Mouse (Mus musculus) adrenal gland, adult (tissue): ENCODE results near the gene Sept6.

Experiments
- DNase-seq, 2 experiments: peaks; one replicate each; pipeline ENCODE4 v3.0.0; 2022 to 2023; ENCODE audit warnings: low spot score in 1 of 2; ENCODE audit not compliant: inconsistent age in 2 of 2

The Sept6 gene

DNA sequence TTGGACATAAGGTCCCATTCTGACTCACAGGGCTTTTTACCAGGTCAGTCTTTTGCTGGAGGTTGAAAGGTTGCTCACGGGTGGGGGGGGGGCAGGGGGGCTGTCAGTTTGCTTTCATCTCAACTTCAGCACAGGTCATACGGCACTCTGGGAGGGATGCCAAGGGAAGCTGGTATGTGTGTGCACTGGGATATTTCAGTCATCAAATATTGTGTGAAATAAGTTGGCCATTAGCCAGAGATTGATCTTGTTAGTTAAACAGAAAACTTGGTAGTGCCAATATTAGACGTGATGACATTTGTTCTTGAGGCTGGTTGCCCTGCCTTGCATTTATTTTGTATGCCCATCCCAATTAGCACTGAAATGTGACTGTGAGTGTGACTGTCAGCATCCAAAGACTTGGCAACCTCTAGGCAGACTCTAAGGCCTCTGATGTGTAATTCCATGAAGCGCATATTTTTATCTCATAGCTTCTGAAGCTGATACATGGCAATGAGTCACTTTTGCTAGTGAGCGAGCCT is 18.6 kb downstream of the Sept6 start:
- DNase-seq, result peak; percentile 34 to 74

DNA sequence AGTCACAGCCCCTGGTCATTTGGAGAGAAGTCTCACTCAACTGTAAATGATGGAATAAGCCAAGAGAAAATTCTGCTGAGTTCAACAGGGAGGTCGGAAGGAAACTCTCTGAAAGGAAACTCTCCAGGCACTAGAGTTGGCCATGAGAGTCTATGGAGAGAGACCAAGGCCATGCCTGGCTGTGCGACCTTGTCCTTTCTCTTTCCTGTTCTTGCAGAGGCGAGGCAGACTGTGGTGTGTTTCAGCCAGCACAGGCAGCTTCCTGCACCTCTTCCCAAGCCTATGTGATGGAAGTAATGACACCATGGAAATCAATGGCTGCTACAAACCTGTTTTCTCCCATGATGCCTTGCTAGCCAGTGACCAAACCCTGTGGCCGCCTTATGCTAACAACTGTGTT is 20.4 kb downstream of the Sept6 start:
- DNase-seq, result peak; percentile 66 to 85

DNA sequence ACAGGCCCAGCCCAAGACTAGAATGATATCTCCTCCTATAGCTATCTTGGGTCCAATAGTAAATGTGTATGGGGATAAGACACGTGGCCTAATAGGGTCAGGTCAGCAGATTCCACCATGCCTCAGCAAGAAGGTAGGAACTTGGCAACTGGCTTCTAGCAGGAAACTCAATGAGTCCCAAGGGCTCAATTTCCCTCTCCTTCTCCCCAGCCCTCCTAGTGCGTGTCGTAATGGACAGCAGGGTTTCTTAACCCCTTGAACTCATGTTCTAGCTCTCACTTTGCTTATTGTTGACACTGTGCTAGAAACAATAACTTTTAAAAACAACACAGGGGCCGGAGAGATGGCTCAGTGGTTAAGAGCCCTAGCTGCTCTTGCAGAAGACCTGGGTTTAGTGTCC is 22.1 kb downstream of the Sept6 start:
- no peak for DNase-seq

DNA sequence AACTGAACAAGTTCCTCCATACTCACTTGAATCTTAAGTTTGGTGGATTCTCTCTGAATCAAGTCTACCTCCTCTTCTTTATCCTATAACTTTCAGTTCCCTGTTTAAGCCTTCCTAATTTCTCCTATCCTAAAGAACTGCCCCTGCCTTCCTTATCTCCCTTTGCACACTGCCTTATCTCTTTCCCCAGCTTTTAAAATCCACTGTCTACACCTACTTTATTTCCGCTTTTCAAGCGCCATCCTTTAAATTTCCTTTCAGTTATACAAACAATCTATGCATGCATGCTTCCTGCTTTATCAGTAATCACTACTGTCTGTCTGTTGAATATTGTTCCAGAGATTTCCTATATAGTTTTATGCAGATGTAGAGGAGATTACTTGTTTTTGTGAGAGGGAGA is 34.9 kb downstream of the Sept6 start:
- no peak for DNase-seq

DNA sequence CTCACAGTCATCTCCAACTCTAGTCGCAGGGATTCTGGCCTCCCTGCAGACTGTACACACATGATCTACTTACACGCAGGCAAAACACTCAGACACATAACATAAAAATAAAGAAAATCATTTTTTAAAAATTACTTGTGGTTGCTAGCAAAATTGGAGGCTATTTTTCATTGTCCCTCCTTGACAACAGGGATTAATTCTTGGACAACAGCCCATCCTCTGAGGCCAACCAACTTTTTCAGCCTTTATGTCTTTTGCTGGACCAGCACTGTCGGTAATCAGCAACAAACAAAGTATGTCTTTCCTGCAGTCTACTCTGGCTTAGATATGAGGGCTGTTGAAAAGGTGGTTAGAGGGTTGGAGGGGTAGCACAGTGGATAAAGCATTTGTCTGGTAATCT is 50.5 kb downstream of the Sept6 start:
- no peak for DNase-seq

DNA sequence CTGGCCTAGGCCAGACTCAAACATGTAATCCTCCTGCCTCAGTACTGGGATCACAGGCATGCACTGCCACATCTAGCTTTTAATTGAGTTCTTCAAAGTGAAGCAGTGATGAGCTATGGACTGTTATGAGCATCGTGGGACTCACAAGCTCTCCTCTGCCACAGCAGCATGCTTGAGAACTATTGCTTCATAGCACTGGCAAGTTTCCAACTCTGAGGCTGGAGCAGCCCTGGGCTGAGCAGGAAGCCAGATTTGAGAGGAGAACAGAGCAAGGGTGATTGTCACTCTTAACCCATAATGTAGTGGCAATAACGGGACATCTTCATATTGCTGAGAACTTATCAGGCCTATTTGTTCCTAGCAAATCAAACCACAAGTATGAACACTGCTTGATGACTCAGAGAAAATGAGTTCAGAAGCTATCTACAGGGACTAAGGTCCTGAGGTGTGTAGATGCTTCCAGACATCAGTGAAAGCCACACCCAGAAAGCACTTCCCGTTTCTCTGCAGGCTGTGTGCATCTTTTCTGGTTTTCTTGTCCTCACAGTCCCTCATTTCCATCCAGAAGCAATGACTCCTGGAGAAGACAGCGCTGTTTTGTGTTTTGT is 51.7 kb downstream of the Sept6 start:
- DNase-seq, result peak; percentile 49 to 87

DNA sequence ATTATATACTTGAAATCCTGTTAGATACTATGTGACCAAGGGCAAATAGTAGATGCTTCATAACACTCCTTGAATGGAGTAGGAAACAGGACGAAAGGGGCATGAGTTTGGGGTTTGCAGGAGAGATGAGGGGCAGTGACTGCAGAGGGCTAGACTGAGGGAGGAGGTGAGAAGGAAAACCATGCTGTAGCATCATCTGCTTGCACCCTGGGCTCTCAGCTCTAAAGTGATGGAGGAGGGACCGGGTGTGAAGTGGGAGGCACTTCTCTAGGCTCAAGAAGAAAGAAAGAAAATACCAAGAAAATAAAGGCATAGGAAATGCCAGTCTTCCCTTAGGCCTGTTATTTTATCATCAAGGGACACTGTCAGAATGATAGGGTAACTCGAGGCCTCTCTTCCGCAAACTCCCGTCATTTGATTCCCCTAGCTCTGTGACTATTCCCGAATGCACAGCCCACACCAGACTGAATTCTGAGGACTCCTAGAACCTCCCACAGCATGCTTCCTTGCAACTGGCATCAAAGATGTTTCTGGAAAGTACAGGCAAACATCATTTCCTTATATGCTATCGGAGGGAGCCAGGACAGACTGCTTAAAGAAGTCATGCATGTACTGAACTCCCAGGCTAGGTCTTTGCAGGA is 56.1 kb downstream of the Sept6 start:
- DNase-seq, result no peak

DNA sequence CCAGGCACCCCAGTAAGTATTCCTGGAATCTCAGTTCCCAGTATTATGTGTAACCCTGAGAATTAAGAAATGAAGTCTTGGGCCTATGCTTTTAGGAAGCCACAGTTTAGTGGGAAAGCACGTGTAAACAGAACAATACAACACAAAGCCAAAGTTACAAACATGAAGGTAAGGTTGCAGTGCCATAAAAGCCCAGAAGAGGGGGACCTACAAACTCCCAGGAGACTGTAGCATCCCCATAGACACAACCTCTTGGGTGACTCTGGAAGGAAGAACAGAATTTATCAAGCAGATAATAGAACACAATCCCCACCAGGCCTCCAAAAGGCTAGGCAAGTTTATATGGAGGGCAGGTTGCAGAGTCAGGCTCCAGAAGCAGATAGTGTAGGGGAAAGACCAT is 61.0 kb downstream of the Sept6 start:
- peak in 1 of 2 experiments; percentile 55 for DNase-seq

DNA sequence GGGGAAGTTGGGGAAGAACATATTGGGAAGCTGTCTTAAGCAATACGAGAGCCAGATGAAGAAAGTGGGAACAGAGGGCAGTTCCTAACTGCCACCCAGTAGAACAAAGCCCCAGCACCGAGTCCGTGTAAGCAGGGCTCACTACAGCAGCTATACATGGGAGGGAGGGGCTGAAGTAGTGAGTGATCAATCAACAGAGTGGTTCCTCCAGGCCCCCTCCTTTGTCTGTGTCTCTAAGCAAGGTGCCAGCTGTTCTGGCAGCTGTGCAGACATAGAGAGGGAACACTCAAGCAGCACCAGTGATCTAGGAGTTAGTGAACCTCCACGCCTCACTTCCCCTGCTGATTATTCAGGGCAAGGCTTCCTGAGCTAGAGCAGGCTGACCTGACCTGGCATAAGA is 61.9 kb downstream of the Sept6 start:
- no peak for DNase-seq

DNA sequence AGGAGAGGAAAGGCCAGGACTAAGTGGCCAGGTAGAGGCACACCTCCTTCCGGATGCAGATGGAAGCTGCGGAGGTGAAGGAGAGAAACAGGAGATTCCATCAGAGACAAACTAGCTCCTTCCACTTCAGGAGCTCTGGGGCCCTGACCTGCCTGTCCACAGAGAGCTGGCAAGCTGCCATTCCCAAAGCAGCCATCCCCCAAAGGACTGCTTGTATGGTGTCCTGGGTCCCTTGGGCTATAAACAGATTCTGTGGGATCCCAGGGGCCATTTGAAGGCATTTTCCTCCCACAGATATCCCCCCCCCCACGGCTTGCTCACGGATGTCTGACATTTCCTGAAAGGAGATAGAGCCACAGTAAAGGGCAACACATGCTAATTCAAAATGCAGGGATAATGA is 62.8 kb downstream of the Sept6 start:
- no peak for DNase-seq

DNA sequence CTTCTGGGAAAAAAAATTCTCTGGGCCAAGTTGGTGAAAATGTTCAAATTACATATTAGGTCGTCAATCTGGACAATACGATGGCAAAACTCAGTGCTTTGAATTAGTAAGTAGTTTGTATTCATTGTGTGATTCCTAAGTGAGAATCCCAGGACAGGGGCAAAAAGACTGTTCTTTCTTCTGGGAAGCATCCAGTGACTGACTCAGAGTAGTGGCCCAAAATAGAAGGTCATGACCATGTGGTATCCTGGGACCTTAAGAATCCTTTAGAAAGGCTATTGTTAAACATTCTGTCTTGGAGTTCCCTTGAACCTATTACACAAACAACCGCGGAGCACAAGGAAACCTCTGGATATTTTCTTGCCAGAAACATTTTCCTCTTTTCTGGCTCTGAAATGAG is 70.2 kb downstream of the Sept6 start:
- DNase-seq, result no peak

DNA sequence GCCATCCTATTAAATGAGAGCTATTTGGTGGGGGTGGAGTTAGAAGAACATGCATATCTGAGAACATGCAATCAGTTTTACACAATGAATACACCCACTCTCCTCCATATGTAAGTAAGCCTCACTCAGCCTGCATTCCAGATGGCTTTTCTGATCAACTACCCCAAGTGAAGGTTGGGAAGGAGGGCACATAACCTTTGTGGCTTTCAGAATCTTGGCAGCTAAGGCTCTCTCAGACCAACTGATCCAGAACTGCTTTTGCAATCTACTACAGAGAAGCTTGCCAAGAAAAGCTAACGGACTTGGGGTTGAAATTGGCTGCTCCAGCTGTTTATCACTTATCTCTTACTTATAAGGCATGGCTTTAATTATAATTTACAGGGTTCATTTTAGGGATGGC is 73.8 kb downstream of the Sept6 start:
- peak in 1 of 2 experiments; percentile 38 for DNase-seq

DNA sequence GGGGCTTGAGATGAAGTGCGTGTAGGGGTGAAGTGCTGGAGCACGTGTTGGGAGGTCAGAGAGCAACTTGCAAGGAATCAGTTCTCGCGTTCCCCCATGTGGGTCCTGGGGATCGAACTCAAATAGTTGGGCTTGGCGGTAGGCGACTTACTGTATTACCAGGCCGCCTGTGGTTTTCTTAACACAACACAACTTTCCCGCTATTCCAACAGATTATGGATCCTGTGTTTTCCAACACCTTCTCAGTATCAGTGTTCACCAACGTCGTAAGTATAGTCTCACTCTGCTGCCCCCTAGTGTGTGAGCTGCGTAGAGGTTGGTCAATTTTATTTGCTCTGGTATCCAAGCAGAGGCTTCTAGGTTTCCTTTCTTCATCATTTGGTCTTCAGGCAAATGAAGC is 80.3 kb downstream of the Sept6 start:
- peak; percentile 23 to 78 for DNase-seq

DNA sequence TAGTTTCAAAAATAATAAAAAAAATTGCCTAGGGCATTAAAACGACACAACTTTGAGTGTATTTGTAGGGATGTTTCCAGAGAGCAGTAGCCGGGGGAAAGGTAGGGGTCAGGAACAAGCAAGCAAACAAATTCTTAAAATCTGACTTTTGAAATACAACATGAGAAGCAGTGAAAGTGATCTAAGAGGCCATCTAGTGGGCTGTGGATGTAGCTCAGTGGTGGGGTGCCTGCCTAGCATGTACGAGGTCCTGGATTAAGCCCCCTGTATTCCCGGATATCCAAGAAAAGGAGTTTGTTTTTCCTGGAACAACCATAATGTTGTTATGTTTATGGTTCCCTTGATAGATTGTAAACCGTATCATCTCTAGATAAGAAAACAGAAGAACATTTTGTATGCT is 85.1 kb downstream of the Sept6 start:
- peak in 1 of 2 experiments; percentile 27 for DNase-seq

DNA sequence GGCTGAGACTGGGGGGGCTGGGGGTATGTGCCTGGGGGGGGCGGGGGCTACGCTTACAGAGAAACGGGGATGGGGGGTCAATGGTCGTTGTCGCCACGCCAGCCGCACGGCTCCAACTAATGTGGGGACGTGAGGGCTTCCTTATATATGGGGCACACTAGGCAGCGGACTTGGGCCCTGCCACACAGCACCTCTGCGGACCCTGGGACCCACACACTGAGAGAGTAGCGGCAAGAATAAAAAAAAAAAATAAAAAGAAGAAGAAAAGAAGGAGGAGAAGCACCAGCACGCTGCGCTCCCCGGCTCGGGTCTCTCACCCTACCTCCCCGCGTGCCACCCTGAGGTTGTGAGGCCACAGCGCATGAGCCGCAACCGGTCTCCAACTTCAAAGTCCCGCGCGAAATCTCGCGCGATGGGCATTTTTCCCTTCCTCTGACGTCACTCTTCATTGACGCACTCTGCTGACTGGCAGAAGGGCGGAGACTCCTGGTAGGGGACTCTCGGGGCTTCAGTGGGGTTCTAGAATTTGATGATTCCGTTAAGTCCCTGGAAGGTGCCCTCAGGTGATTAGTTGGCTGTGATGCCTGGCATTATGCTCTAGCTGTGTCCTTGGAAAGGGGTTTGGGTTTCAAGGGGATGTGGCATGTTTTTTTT is 88.4 kb downstream of the Sept6 start:
- DNase-seq, result peak; percentile 92 to 96

DNA sequence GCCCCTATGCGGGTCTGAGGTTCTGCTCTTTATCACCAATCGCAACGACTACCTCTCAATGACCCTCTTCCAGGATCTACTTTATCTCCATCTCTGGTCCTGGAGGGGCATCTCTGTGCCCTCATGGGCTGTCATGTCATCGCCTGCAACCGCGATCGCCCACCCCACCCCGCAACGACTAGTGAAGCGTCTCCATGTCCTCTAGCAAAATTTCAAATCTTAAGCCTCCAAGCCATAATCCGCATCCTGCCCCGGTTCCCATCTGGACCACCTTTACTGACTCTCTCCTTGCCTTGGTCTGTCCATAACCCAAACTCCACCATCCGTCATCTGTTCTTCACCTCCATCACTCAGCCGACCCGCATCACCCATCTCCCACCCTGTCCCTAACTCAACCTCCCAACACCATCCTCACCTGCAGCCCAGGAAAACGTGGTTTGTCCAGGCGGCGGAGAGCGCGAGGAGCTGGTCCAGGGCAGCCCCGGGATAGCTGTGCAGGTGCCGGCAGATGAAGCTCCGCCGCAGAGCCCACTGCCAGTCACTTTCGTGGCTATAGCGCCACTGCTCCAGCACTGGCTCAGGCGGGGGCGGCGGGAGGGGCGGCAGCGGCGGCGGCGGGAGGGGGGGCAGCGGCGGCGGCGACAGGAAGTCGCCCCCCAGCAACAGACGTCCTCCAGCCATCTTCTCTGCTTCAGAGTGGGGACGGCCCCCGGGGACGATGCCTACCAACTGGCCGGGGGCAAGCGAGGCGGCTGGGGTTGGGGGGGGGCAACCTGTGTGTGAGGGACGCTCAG is 89.1 kb downstream of the Sept6 start, which contains the start of gene Nkrf:
Gene Nkrf (minus strand): TSS at position 579 of the 794 bp plus-strand sequence.
- DNase-seq, result peak; percentile 37 to 64

DNA sequence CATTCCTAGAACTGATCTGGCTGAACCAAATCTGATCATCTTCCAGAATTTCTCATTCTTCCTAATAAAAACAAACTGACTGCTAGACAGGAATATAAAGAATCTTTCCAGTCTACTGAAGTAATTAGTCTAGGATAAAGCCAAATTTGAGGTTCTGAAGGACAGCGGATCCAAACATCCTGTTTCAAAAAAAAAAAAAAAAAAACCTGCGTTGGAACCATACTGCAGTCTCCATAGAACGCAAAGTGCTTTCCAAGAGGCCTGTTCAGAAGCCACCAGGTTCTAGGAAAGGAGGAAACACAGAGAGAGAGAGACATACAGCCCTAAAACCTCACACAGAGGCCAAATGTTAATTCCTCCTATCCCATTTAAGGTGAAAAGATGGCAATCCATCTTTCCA is 89.9 kb downstream of the Sept6 start:
- no peak for DNase-seq

DNA sequence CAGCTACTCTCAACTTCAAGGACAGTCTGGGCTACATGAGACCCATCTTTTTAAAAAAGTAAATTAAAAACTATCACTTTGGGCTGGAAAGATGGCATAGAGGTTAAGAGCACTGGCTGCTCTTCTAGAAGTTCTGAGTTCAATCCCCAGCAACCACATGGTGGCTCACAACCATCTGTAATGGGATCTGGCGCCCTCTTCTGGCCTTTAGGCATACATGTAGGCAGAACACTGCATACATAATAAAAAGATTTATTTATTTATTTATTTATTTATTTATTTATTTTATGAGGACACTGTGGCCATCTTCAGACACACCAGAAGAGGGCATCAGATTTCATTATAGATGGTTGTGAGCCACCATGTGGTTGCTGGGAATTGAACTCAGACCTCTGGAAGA is 92.7 kb downstream of the Sept6 start:
- peak in 1 of 2 experiments; percentile 42 for DNase-seq

DNA sequence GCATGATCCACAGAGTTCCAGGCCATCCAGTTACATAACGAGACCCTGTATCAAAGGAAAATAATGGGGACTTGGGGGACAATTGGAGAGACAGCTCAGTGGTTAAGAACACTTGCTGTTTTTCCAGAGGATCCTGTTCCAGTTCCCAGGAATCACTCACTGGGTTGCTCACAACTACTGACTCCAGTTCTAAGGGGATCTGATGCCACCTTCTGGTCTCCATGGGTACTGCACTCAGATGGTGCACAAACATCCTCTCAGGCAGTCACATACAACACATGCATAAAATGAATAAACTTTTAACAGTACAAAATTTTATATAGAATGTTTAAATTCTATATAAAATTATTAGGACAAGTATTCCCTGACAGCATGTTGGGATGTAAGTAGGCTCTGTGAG is 106.9 kb downstream of the Sept6 start:
- DNase-seq, result no peak

DNA sequence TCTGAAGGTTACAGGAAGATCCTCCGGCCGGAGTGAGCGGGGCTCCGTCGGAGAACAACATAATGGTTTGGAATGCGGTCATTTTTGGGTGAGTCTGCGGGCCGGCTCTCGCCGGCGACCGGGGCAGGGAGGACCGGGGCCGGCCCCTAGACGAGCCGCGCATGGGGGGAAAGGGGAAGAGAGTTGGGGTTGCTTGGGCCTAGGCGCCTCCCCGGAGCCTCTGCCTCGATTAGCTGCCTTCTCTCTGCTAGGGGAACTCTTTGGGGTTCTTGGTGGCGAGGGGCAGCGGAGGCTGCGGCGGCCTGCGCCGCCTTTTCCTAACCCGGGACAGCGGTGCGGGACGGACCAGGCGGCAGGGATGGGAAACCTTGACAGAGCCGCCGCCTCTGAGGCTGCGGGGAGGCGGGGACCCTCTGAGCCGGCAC is 116.9 kb downstream of the Sept6 start:
- DNase-seq, result no peak

DNA sequence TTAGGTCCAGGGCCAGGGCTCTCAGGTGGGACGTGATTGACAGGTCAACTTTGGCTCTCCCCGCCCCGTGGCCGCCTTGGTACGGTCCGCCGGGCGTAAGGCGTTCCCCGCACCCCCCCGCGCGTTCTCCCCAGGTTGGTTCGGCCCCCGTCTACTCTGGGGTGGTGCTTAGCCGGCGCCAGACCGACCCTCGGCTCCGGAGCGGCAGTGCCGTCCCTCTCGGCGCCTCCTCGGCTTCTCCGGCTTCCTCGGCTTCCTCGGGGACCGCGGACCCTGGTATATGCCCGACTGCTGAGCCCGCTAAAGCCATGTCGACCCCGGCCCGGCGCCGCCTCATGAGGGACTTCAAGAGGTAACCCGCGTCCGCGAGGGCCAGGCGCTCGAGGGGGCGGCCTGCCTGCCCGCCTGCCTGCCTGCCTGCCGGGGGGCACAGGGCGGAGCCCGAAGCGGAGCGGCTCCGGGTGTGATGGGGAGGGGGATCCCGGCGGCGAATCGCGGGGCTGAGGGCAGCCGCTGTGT is 117.4 kb downstream of the Sept6 start:
- peak; percentile 87 to 96 for DNase-seq
